Mouse (Mus musculus) stomach, postnatal 0 days (tissue): ENCODE measurements at regions not wholly inside any gene's neighbourhood (a gene's known extent, or its start where the extent isn't known, plus 50 kb on each side); places are given as distances from the start of the nearest gene placed in this dataset.

Experiments used
- CTCF ChIP-seq: IDR thresholded peaks from 2 replicates; pipeline ENCODE4 v1.5.1; 2016; ENCODE audit warnings: antibody characterized with exemption, low read depth, mild to moderate bottlenecking, moderate library complexity
- EP300 ChIP-seq: optimal IDR thresholded peaks from 2 replicates; pipeline ENCODE3; 2016; ENCODE audit warnings: antibody characterized with exemption

DNA sequence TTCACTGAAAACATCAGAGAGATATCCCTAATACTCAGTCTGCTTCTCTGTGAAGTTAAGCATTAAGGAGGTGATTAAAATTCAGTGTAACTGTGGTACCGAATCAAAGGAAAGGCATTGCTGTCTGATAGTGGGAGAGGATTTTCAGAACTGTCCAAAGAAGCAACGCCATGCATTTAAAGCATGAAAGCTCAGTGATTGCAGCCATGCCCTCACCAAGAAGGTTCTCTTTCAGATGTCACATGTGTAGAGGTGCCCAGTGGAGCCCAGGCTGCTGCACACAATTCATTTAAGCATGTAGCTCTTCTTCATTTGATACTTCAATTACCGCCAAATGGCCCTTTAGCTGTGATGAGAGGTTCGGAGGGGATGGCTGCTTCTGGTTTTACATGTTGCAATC lies 103.1 kb upstream of the Kcnmb2 start:
- TF ChIP-seq CTCF (no peak), EP300 (no peak)
